Mouse (Mus musculus) CH12.LX (cell line): ENCODE results near the gene Slc9a2. TPM values are rescaled to one million over a fixed set of nuclear protein-coding genes. Genes with fewer than 3 reads are reported as not detected.

Experiments used
- DNase-seq: peaks from one replicate; pipeline ENCODE4 v3.0.0-alpha.2; 2013; ENCODE audit errors: extremely low read depth
- H3K27ac ChIP-seq: 2 replicates; pipeline ENCODE4 v1.5.1; 2012; ENCODE audit warnings: low read depth, mild to moderate bottlenecking, control low read depth, moderate library complexity; ENCODE audit not compliant: insufficient read depth
- H3K27me3 ChIP-seq: replicated peaks from 2 replicates; pipeline ENCODE3; 2012; ENCODE audit warnings: inconsistent platforms
- H3K36me3 ChIP-seq, 2 experiments: replicated peaks in 1 of 2; 2 replicates each; pipeline versions ENCODE3 to v1.6.1; 2012; ENCODE audit warnings: inconsistent platforms in 1 of 2, low read length in 1 of 2, mild to moderate bottlenecking in 1 of 2, mixed read lengths in 1 of 2, moderate library complexity in 1 of 2; ENCODE audit not compliant: control insufficient read depth in 1 of 2, insufficient read depth in 1 of 2
- H3K4me1 ChIP-seq, 2 experiments: 2 replicates each; pipeline ENCODE4 v1.6.1; 2012; ENCODE audit warnings: inconsistent platforms in 1 of 2, moderate library complexity in 1 of 2; ENCODE audit not compliant: insufficient read depth in 2 of 2, control insufficient read depth in 1 of 2
- H3K4me2 ChIP-seq: 2 replicates; pipeline ENCODE4 v1.6.1; 2012; ENCODE audit warnings: low read depth, mild to moderate bottlenecking, control low read depth; ENCODE audit not compliant: poor library complexity, insufficient read depth, severe bottlenecking
- H3K4me3 ChIP-seq, 3 experiments: fragments of 150-350 bp in 1 of 3; sonication (generic) in 1 of 3; replicated peaks in 1 of 3; 2 replicates each; pipeline versions ENCODE3 to v1.5.1; 2011 to 2012; ENCODE audit warnings: low read depth in 2 of 3, low read length in 2 of 3, mild to moderate bottlenecking in 2 of 3, moderate library complexity in 2 of 3, control low read depth in 1 of 3, improper control_type of control experiment in 1 of 3, inconsistent platforms in 1 of 3, mixed read lengths in 1 of 3; ENCODE audit not compliant: poor library complexity in 1 of 3
- H3K79me2 ChIP-seq: replicated peaks from 2 replicates; pipeline ENCODE4 v1.6.1; 2012; ENCODE audit warnings: mild to moderate bottlenecking, moderate library complexity; ENCODE audit not compliant: control insufficient read depth, poor library complexity, insufficient read depth, severe bottlenecking; ENCODE audit errors: extremely low read depth
- H3K9ac ChIP-seq: 2 replicates; pipeline ENCODE4 v1.6.1; 2012; ENCODE audit warnings: low read depth, mild to moderate bottlenecking, control low read depth, moderate library complexity; ENCODE audit not compliant: insufficient read depth
- H3K9me3 ChIP-seq: replicated peaks from 2 replicates; pipeline ENCODE3; 2012; ENCODE audit warnings: low read length, inconsistent platforms, mixed read lengths
- CHD1 ChIP-seq: IDR thresholded peaks from 2 replicates; pipeline ENCODE4 v1.6.1; 2012; ENCODE audit warnings: low read depth, low read length, improper control_type of control experiment, inconsistent platforms
- CTCF ChIP-seq, 2 experiments: IDR thresholded peaks in 1 of 2; conservative IDR thresholded peaks in 1 of 2; 2 replicates each; pipeline ENCODE4 v1.5.1; 2011 to 2012; ENCODE audit warnings: low read depth in 2 of 2, low read length in 2 of 2, improper control_type of control experiment in 1 of 2, inconsistent platforms in 1 of 2, mild to moderate bottlenecking in 1 of 2, moderate library complexity in 1 of 2
- EP300 ChIP-seq: IDR thresholded peaks from 2 replicates; pipeline ENCODE4 v1.6.1; 2011; ENCODE audit warnings: low read length, improper control_type of control experiment
- JUN ChIP-seq: IDR thresholded peaks from 2 replicates; pipeline ENCODE4 v1.6.1; 2011; ENCODE audit warnings: low read depth, mild to moderate bottlenecking, low read length, improper control_type of control experiment, moderate library complexity; ENCODE audit not compliant: insufficient read depth
- MAFK ChIP-seq: IDR thresholded peaks from 2 replicates; pipeline ENCODE4 v1.6.1; 2011; ENCODE audit warnings: low read length, improper control_type of control experiment; ENCODE audit not compliant: insufficient replicate concordance
- MAX ChIP-seq: IDR thresholded peaks from 2 replicates; pipeline ENCODE4 v1.6.1; 2011; ENCODE audit warnings: low read length, improper control_type of control experiment
- MAZ ChIP-seq: IDR thresholded peaks from 2 replicates; pipeline ENCODE4 v1.6.1; 2012; ENCODE audit warnings: low read depth, mild to moderate bottlenecking, inconsistent platforms, low read length, improper control_type of control experiment, moderate library complexity
- MXI1 ChIP-seq: IDR thresholded peaks from 2 replicates; pipeline ENCODE4 v1.6.1; 2011; ENCODE audit warnings: mild to moderate bottlenecking, low read depth, low read length, improper control_type of control experiment
- MYC ChIP-seq: IDR thresholded peaks from 2 replicates; pipeline ENCODE4 v1.6.1; 2011; ENCODE audit warnings: low read depth, mild to moderate bottlenecking, improper control_type of control experiment, low read length
- NELFE ChIP-seq: IDR thresholded peaks from 2 replicates; pipeline ENCODE4 v1.6.1; 2011; ENCODE audit warnings: low read depth, low read length, improper control_type of control experiment
- PAX5 ChIP-seq: IDR thresholded peaks from 2 replicates; pipeline ENCODE4 v1.6.1; 2012; ENCODE audit warnings: low read length, inconsistent platforms, mixed read lengths
- RAD21 ChIP-seq: IDR thresholded peaks from 2 replicates; pipeline ENCODE4 v1.6.1; 2011; ENCODE audit warnings: low read depth, mild to moderate bottlenecking, low read length, improper control_type of control experiment, moderate library complexity
- SMC3 ChIP-seq: IDR thresholded peaks from 2 replicates; pipeline ENCODE4 v1.6.1; 2011; ENCODE audit warnings: low read depth, low read length, improper control_type of control experiment
- TBP ChIP-seq: conservative IDR thresholded peaks from 2 replicates; pipeline ENCODE4 v1.6.1; 2011; ENCODE audit warnings: low read depth, low read length, improper control_type of control experiment
- TCF12 ChIP-seq: IDR thresholded peaks from 2 replicates; pipeline ENCODE4 v1.6.1; 2014; ENCODE audit warnings: low read depth, mild to moderate bottlenecking, inconsistent platforms, low read length, improper control_type of control experiment
- UBTF ChIP-seq: IDR thresholded peaks from 2 replicates; pipeline ENCODE4 v1.6.1; 2012; ENCODE audit warnings: low read depth, mild to moderate bottlenecking, inconsistent platforms, low read length, improper control_type of control experiment, moderate library complexity
- USF1 ChIP-seq: IDR thresholded peaks from 2 replicates; pipeline ENCODE4 v1.6.1; 2014; ENCODE audit warnings: low read depth, mild to moderate bottlenecking, inconsistent platforms, low read length, improper control_type of control experiment
- USF2 ChIP-seq: conservative IDR thresholded peaks from 2 replicates; pipeline ENCODE4 v1.6.1; 2011; ENCODE audit warnings: low read depth, low read length, improper control_type of control experiment
- ZKSCAN1 ChIP-seq: IDR thresholded peaks from 2 replicates; pipeline ENCODE4 v1.6.1; 2012; ENCODE audit warnings: low read depth, inconsistent platforms, low read length, improper control_type of control experiment, borderline replicate concordance
- ZMIZ1 ChIP-seq: IDR thresholded peaks from 2 replicates; pipeline ENCODE4 v1.6.1; 2012; ENCODE audit warnings: low read depth, mild to moderate bottlenecking, inconsistent platforms, low read length, improper control_type of control experiment
- dilution Hi-C: fragments of 300-500 bp; cut with MboI; formaldehyde crosslinking; loops from 2 replicates; pipeline ENCODE4 v1.14.3; 2020; ENCODE audit warnings: low sequenced_read_pairs; ENCODE audit not compliant: extremely low pct_unique_long_range_greater_than_20kb, extremely low pct_ligation_motif_present
- in situ Hi-C: fragments of 300-500 bp; cut with MboI; formaldehyde crosslinking; loops from 3 replicates; pipeline ENCODE4 v1.14.3; 2019; ENCODE audit warnings: low sequenced_read_pairs, low pct_ligation_motif_present, low pct_unique_long_range_greater_than_20kb, mixed read lengths
- polyA plus RNA-seq: library from polyadenylated mRNA; unstranded; fragments of >175 nt; gene quantifications from 2 replicates; pipeline ENCODE4 v1.2.1, GENCODE M21; 2012; ENCODE audit warnings: low read depth; ENCODE audit not compliant: insufficient read length
- total RNA-seq, 2 experiments: library from RNA; depleted of rRNA; stranded (reverse); fragments of 300-350 nt in 1 of 2; fragments of >200 nt in 1 of 2; gene quantifications; 2 replicates each; pipeline ENCODE4 v1.2.3; 2012 to 2014

Gene Slc9a2
- total and polyA plus RNA-seq, 3 experiments = not detected

GRCm38 (mm10) chr1:40769331-40769894, 89.0 kb downstream of the Slc9a2 start:
- Histone ChIP-seq H3K27ac (no peak overlapping the region), H3K36me3 (no peaks in the 10 kb centered on the region), H3K4me2 (no peak overlapping the region), H3K4me3 (no peak overlapping the region), H3K79me2 (no peaks in the 10 kb centered on the region), H3K9ac (no peak overlapping the region), H3K4me1 (no peaks in the 10 kb centered on the region), H3K27me3 (no peaks in the 10 kb centered on the region), H3K9me3 (peaks cover 72% of the 10 kb centered on the region)
- DNase-seq = no peak
- dilution Hi-C loops = no loop called here
- TF ChIP-seq CHD1 (no peak), UBTF (no peak), MAFK (no peak), MAZ (no peak), EP300 (no peak), MAX (no peak)
- in situ Hi-C loops = no loop called here

DNA sequence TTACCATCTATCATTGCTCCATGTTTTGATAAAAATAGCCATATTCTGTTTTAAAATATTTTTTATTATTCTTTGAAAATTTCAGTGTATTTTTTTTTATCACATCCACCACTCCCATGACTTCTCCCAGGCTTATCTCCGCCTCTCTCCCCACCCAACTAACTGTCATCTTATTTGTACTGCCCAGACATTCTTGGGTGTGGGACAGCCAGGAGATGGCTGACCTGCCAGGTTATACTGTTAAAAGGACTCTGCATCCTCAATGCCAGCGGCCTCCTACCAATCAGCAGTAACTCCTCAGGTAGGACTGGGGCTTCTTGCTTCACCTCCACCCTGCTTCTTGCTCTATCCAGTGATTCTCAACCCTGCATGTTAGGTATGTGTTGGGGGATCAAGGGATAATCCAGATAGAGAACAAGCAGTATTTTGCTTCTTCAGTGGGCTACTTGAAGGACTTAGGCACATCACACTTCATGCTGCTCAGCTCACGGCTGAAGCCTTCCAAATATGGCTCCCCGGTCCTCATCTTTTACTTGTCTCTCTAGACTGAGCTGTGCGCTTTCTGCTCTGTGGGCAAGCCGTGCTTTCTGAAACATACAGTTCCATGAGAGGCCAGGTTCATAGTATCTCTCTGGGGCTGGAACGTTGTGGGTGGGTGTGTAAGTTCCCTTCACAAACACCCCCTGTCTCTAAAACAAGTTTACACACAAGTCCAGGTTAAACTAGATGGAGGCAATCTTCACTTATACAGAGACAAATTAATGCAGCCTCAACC, 91.0 kb downstream of the Slc9a2 start:
- dilution Hi-C loops = no loop called here
- H3K4me2 ChIP-seq = no peak overlapping the region
- no peak overlapping the region for H3K9ac ChIP-seq
- DNase-seq = no peak
- TF ChIP-seq ZMIZ1 = no peak
- no peak for TF ChIP-seq SMC3
- no peak for TF ChIP-seq PAX5
- no peak for TF ChIP-seq MAX
- no peaks in the 10 kb centered on the region for H3K79me2 ChIP-seq
- H3K27me3 ChIP-seq = no peaks in the 10 kb centered on the region
- H3K27ac ChIP-seq = no peak overlapping the region
- H3K4me3 ChIP-seq = no peak overlapping the region
- H3K36me3 ChIP-seq = no peaks in the 10 kb centered on the region
- peaks cover 75% of the 10 kb centered on the region for H3K9me3 ChIP-seq
- H3K4me1 ChIP-seq = no peaks in the 10 kb centered on the region
- in situ Hi-C loops = no loop called here

DNA sequence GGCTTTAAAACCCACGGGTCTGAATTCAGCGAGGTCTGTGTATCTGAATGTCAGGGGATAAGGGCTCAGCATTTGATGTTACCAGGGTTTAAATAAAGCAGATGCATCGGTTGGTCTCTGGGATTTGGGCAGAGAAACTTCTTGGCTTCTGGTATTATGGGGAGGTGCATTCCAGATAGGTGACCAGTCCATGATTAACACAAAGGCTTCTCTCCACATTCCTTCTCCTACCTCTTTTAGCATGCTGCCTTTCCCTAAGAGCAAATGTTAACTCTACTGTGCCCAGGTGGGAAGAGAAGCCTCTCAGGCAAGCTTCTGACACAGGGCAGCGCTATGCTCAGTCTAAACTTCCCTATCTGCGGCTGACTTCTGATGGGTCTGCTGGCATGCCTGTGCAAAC, 92.9 kb downstream of the Slc9a2 start:
- no peak overlapping the region for H3K4me3 ChIP-seq

More for the DNA sequence above, 92.9 kb downstream of the Slc9a2 start:
- Histone ChIP-seq H3K27ac (no peak overlapping the region), H3K4me2 (no peak overlapping the region), H3K9ac (no peak overlapping the region), H3K9me3 (peaks cover 69% of the 10 kb centered on the region), H3K36me3 (no peaks in the 10 kb centered on the region), H3K4me1 (no peaks in the 10 kb centered on the region), H3K27me3 (no peaks in the 10 kb centered on the region), H3K79me2 (no peaks in the 10 kb centered on the region)
- dilution Hi-C loops = no loop called here
- no peak for DNase-seq
- TF ChIP-seq RAD21 (no peak), CTCF (conservative IDR thresholded peaks at IDR 0.05 in 1 of 2, IDR thresholded peaks at IDR 0.05 in 1 of 2; ENCODE audit: low read depth in 2 of 2, low read length in 2 of 2) (no peak), USF1 (no peak), MYC (no peak), TCF12 (no peak), ZKSCAN1 (no peak), MXI1 (no peak), PAX5 (no peak), NELFE (no peak), ZMIZ1 (no peak), MAX (no peak), TBP (no peak), USF2 (no peak), JUN (no peak)
- in situ Hi-C loops = no loop called here
